Mouse (Mus musculus) G1E (cell line): ENCODE measurements around the gene Mb.

ENCODE experiments used
- CTCF ChIP-seq: IDR thresholded peaks from 2 replicates; pipeline ENCODE4 v1.5.1; 2012; ENCODE audit warnings: low read depth, low read length, inconsistent platforms, mixed read lengths
- GATA1 ChIP-seq: IDR thresholded peaks from 2 replicates; pipeline ENCODE4 v1.6.1; 2012; ENCODE audit warnings: borderline replicate concordance, low read length, inconsistent platforms, mixed read lengths
- GATA2 ChIP-seq: IDR thresholded peaks from 2 replicates; pipeline ENCODE4 v1.6.1; 2012; ENCODE audit warnings: low read depth, low read length, inconsistent platforms, borderline replicate concordance
- TAL1 ChIP-seq: conservative IDR thresholded peaks from 2 replicates; pipeline ENCODE4 v1.6.1; 2012; ENCODE audit warnings: low read depth, low read length, inconsistent platforms, mixed read lengths

- TF ChIP-seq CTCF, result no peak
- no peak for TF ChIP-seq GATA2
- TF ChIP-seq TAL1, result no peak
- TF ChIP-seq GATA1, result no peak
These were observed 36.0 kb downstream of the Mb start for GRCm38 (mm10) chr15:77014431-77014830.
